Mouse (Mus musculus): ENCODE measurements at regions not wholly inside any gene's neighbourhood (a gene's known extent, or its start where the extent isn't known, plus 50 kb on each side); places are given as distances from the start of the nearest gene placed in this dataset.
A peak's percentile ranks its signal among the peaks of the same experiment; 100 is the strongest.

- DNase-seq (ENCODE audit: low spot score), result no peak
These were observed 53.3 kb upstream of the Ptpn12 start for GRCm38 (mm10) chr5:21109030-21109429.

DNA sequence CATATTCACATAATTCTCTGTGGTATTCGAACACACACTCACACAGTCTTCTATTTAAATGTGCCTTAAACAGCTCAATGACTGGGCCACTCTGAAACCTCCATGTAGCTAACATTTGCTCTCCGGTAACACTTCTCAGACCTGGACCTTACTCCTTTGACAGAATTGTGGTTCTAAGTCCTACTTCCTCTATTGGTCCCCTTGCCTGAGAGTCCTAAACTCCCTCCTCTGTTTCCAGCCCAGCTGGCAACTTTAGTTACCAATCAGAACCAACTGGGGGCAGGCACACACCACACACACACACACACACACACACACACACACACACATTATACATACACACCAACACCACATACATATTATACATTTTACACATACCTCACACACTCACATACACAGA is 57.7 kb upstream of the Ptpn12 start:
- DNase-seq (ENCODE audit: low spot score), result no peak

GRCm38 (mm10) chr5:21115552-21115951 is 59.8 kb upstream of the Ptpn12 start:
- no peak for DNase-seq (ENCODE audit: low spot score)

GRCm38 (mm10) chr5:21123081-21123480 is 63.0 kb upstream of the Gsap start:
- no peak for DNase-seq (ENCODE audit: low spot score)

DNA sequence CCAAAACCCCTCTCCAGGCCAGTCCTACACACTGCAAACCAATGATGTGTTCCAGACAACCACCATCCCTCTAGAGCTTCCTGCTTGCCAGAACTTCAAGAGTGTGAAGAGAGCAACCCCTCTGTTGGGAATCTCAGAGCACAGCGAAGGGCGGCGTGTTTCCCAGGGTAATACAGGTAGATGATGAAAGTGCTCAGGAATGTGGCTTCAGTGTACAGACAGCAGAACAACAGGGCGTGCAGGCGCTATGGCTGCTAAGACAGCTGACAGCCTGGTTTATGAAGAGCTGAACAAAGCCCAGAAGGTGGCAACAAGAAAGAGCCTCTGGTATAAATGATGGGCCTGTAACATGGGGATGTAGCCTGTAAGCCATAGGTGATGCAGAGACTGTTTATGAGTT is 61.0 kb upstream of the Gsap start:
- DNase-seq (ENCODE audit: low spot score), result no peak

GRCm38 (mm10) chr5:21131173-21131572 is 54.9 kb upstream of the Gsap start:
- peak; percentile 52 for DNase-seq (ENCODE audit: low spot score)

- no peak for DNase-seq (ENCODE audit: low spot score)
These were observed 54.1 kb upstream of the Gsap start for GRCm38 (mm10) chr5:21131943-21132342.

DNA sequence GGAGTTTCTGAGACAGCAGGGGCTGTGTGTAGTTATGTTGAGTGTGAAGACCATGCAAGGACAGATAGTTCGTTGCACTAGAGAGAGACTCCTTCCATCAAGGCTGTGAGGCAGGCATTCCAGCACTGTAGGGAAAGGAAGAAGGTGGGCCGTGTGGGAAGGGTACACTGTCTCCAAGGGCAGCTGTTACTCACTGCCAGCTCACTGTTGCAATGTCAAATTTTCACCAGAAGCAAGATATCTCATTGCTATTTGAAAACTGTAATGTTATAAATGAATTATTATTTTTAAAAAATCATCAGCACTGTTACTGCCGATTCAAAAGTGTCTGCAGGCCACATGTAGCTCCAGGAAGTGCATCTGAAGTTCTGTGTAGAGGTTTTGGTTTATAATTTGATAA is 50.6 kb upstream of the Gsap start:
- DNase-seq (ENCODE audit: low spot score), result no peak

- DNase-seq (ENCODE audit: low spot score), result no peak
These were observed 50.0 kb upstream of the Gsap start for GRCm38 (mm10) chr5:21136081-21136480.
